Mouse (Mus musculus) liver, embryonic 14.5 days (tissue): Measurements from ENCODE around the gene Nt5dc2. TPM values are rescaled to one million over a fixed set of nuclear protein-coding genes. Genes with fewer than 3 reads are reported as not detected.

Source experiments
- ATAC-seq: fragments of 200-750 bp; cut with Nextera tagmentation; 2 replicates; pipeline ENCODE4 v1.8.0; 2017; ENCODE audit warnings: moderate number of reproducible peaks, mild to moderate bottlenecking, moderate library complexity; ENCODE audit not compliant: insufficient read depth
- DNase-seq, 3 experiments: peaks; one replicate each; pipeline ENCODE4 v3.0.0-alpha.2; 2012 to 2013; ENCODE audit warnings: low read depth in 3 of 3, low spot score in 3 of 3
- H3K27ac ChIP-seq: fragments of 300-500 bp; sonication (generic); 2 replicates; pipeline ENCODE4 v1.5.1; 2014; ENCODE audit warnings: moderate library complexity, mild to moderate bottlenecking, control low read depth, inconsistent platforms
- H3K27me3 ChIP-seq: fragments of 300-500 bp; sonication (generic); 2 replicates; pipeline ENCODE4 v1.6.1; 2014; ENCODE audit warnings: mild to moderate bottlenecking, low read length, moderate library complexity; ENCODE audit not compliant: control insufficient read depth, insufficient read depth
- H3K36me3 ChIP-seq: fragments of 300-500 bp; sonication (generic); replicated peaks from 2 replicates; pipeline ENCODE4 v1.6.1; 2014; ENCODE audit warnings: low read depth; ENCODE audit not compliant: control insufficient read depth, insufficient read depth
- H3K4me1 ChIP-seq, 2 experiments: fragments of 200-500 bp in 1 of 2; fragments of 300-500 bp in 1 of 2; sonication (generic) in 1 of 2; replicated peaks; 2 replicates each; pipeline ENCODE4 v1.6.1; 2012 to 2014; ENCODE audit warnings: antibody characterized with exemption in 1 of 2, inconsistent platforms in 1 of 2, low read length in 1 of 2; ENCODE audit not compliant: control insufficient read depth in 2 of 2, insufficient read depth in 2 of 2
- H3K4me2 ChIP-seq: fragments of 300-500 bp; sonication (generic); 2 replicates; pipeline ENCODE4 v1.6.1; 2014; ENCODE audit warnings: low read depth, mild to moderate bottlenecking, control low read depth, moderate library complexity
- H3K4me3 ChIP-seq, 2 experiments: fragments of 200-500 bp in 1 of 2; fragments of 300-500 bp in 1 of 2; sonication (generic) in 1 of 2; 2 replicates each; pipeline ENCODE4 v1.5.1; 2012 to 2014; ENCODE audit warnings: low read depth in 2 of 2, low read length in 2 of 2, mild to moderate bottlenecking in 2 of 2, control low read depth in 1 of 2, inconsistent platforms in 1 of 2, moderate library complexity in 1 of 2; ENCODE audit not compliant: insufficient read depth in 1 of 2
- H3K9ac ChIP-seq: fragments of 300-500 bp; sonication (generic); replicated peaks from 2 replicates; pipeline ENCODE4 v1.6.1; 2014; ENCODE audit warnings: mild to moderate bottlenecking, control low read depth, moderate library complexity
- H3K9me3 ChIP-seq: fragments of 300-500 bp; sonication (generic); 2 replicates; pipeline ENCODE4 v1.6.1; 2016; ENCODE audit warnings: low read length, mixed read lengths; ENCODE audit not compliant: control insufficient read depth
- CTCF ChIP-seq: IDR thresholded peaks from 2 replicates; pipeline ENCODE4 v1.5.1; 2016; ENCODE audit warnings: antibody characterized with exemption, low read depth, control low read depth
- EP300 ChIP-seq: IDR thresholded peaks from 2 replicates; pipeline ENCODE4 v1.6.1; 2016; ENCODE audit warnings: antibody characterized with exemption, low read depth
- WGBS: fragments of 180-500 bp; shearing (Covaris S2); extraction: QIAGEN DNeasy Blood & Tissue Kit; methylation state at CpG from one replicate; pipeline ENCODE4 v1.1.7; 2014; ENCODE audit not compliant: insufficient replicate concordance; 5-methylcytosine and 5-hydroxymethylcytosine counted together
- polyA plus RNA-seq, 2 experiments: library from polyadenylated mRNA; depleted of rRNA in 1 of 2; stranded (reverse) in 1 of 2; unstranded in 1 of 2; fragments of >200 nt; fragmentation: Nextera tagmentation in 1 of 2; extraction: Ambion mirVana in 1 of 2; gene quantifications; 2 replicates each; pipeline versions ENCODE4 v1.2.1 to v1.2.3; 2012 to 2014

Nt5dc2 gene
- polyA plus RNA-seq, 2 experiments = 146 to 161 TPM

DNA sequence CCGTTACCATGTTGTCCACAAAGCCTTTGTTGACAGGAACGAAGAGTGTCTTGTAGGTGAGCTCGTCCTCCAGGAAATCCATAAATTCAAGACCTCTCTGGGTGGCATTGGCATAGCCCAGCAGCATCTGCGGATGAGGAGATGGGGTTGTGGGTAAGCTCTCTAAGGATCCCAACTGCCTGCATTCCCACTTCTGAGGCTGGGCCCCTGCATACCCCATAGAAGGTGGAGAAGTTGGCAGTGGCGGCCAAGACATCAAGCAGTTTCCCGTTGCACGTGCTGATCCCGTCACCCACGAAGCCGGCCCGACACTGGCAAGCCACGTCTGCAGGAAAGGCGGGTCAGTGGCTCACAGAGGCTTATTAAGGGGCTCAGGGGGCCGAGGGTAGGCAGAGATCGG lies 9.3 kb downstream of the Nt5dc2 start:
- H3K9ac ChIP-seq = no peak overlapping the region
- ATAC-seq (no peak), DNase-seq (no peak)
- H3K27ac ChIP-seq = no peak overlapping the region
- no peaks in the 10 kb centered on the region for H3K27me3 ChIP-seq
- no peaks in the 10 kb centered on the region for H3K4me1 ChIP-seq
- no peak for TF ChIP-seq EP300
- TF ChIP-seq CTCF = no peak
- H3K4me3 ChIP-seq = no peak overlapping the region
- peaks cover 36% of the 10 kb centered on the region for H3K36me3 ChIP-seq
- H3K9me3 ChIP-seq = no peaks in the 10 kb centered on the region
- no peak overlapping the region for H3K4me2 ChIP-seq
- WGBS = 85% methylated on average over 15 of the region's 15 CpGs

DNA sequence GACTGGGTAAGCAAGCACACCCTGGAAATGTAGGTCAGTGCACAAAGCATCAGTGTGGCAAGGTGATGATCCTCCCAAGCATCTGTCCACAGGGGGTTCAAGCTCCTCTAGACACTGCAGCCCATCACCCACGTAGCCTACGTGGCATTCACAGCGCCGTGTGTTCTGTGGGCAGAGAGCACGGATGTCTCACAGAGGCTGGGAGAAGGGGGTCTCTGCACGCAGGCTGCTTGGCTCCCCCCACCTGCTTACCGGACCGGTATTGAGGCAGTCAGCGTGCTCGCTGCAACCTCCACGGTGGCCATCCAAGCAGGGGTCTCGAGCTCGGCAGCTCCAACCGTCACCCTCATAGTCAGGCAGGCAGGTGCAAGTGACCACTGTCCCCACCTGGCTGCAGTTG lies 10.2 kb downstream of the Nt5dc2 start:
- DNase-seq = no peak
- peaks cover 28% of the 10 kb centered on the region for H3K36me3 ChIP-seq

DNA sequence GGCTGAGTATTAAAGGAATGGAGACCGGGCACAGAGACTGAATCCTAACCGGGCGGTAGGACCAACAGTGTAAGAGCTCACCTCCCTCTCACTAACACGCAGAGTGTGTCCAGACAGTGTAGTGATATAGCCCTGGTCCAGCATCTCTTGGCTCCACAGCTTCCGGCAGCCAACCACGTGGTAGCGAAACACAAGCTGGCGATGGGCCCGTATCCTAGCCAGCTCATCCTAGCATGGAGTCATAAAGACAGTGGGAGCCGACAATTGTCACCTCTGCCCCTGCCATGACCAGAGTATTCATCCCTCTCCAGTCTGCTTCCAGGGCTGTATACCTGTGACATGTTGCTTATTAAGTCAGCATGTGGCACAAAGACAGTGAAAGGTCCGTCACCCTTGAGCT lies 14.8 kb downstream of the Nt5dc2 start:
- no peak overlapping the region for H3K9ac ChIP-seq
- no peak for ATAC-seq
- 83% methylated on average over 11 of the region's 11 CpGs for WGBS

More for the DNA sequence above, 10.2 kb downstream of the Nt5dc2 start:
- Histone ChIP-seq H3K9ac (no peak overlapping the region), H3K9me3 (no peaks in the 10 kb centered on the region), H3K27ac (no peak overlapping the region), H3K4me1 (no peaks in the 10 kb centered on the region), H3K4me2 (no peak overlapping the region), H3K4me3 (no peak overlapping the region), H3K27me3 (no peaks in the 10 kb centered on the region)
- TF ChIP-seq EP300 (no peak), CTCF (no peak)
- 90% methylated on average over 14 of the region's 14 CpGs for whole genome bisulfite sequencing
- ATAC-seq = no peak

DNA sequence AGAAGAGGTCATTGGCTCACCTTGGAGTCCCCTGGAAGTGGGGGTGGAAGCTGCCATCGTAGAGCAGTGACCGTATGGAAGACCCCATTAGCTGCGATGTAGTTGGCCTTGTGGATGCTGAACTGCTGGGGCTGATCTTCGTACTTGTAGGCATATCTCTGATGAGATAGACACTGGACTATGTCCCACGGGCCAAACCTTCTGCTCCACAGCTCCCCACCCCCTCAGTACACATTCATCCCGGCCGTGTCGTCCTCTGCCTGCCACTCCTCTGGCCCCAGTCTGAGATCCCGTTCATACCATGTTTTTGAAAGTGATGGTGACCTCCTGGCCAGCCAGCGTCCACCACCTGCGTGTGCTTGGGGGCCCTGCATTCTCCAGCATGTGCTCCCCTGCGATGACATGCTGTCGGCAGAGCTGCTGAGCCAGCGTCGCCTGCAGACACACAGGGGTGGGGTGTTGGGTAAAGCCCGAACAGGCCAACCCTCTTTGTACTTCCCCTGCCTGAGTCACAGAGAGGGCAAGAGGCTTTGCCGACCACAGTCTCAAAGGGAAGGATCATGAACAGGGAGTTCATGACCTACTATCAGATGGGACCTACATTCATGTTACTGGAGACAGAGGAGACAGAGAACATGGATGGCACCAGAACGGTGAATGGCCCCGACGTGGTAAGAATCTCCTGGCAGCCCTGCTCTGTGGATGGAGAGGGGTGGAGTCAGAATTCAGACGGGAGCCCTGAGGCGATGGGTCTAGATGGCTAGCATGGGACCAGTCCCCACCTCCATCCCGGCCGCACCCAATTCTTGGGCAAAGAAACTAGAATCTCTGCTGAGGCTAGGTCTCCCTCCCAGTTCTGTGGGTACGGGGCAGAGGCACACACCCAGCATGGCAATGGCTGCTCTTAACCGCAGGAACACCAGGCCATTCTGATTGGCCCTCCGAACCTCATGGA lies 29.6 kb downstream of the Nt5dc2 start:
- Histone ChIP-seq H3K27ac (no peak overlapping the region), H3K4me3 (no peak overlapping the region), H3K4me1 (peaks cover 6 to 8% of the 10 kb centered on the region in 2 experiments), H3K9ac (no peak overlapping the region), H3K36me3 (no peaks in the 10 kb centered on the region), H3K27me3 (no peaks in the 10 kb centered on the region), H3K4me2 (peak overlapping the region; percentile 29), H3K9me3 (no peaks in the 10 kb centered on the region)
- 57% methylated on average over 27 of the region's 27 CpGs for WGBS
- DNase-seq = no peak
- ATAC-seq = peak; percentile 57
- TF ChIP-seq EP300 = no peak
- no peak for TF ChIP-seq CTCF

More for the DNA sequence above, 14.8 kb downstream of the Nt5dc2 start:
- no peak overlapping the region for H3K4me2 ChIP-seq
- DNase-seq = no peak
- no peaks in the 10 kb centered on the region for H3K27me3 ChIP-seq
- no peaks in the 10 kb centered on the region for H3K9me3 ChIP-seq
- no peak for TF ChIP-seq EP300
- no peak for TF ChIP-seq CTCF
- H3K4me1 ChIP-seq = no peaks in the 10 kb centered on the region
- peaks cover under 1% of the 10 kb centered on the region; the same call in 1 of the 2 replicates for H3K36me3 ChIP-seq
- H3K4me3 ChIP-seq = no peak overlapping the region
- no peak overlapping the region for H3K27ac ChIP-seq

DNA sequence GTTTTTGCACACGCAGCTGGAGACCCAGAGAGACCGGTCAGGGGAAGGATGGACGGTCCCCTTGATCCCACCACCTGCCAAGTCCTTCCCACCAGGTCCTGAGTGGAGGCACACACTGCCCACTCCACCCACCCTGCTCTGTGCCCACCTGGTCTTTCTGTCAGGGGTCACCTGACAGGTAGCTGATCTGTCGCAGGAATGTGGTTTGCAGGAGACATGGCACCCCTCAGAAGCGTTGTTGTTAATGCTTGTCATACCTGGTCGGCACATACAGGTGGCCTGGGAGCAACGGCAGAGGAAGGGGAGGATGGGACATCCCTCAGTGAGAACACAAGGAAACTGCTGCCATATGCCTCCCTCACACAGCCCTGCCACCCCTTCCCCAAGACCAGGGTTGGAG lies 30.3 kb downstream of the Nt5dc2 start:
- peaks cover 6 to 8% of the 10 kb centered on the region in 2 experiments for H3K4me1 ChIP-seq
- ATAC-seq = no peak
- 73% methylated on average over 7 of the region's 7 CpGs for WGBS
- DNase-seq = no peak
- H3K4me2 ChIP-seq = peak overlapping the region; percentile 4; the same call in 1 of the 2 replicates
- no peaks in the 10 kb centered on the region for H3K36me3 ChIP-seq
- TF ChIP-seq EP300 = no peak
- no peak for TF ChIP-seq CTCF
- no peak overlapping the region for H3K4me3 ChIP-seq
- no peaks in the 10 kb centered on the region for H3K27me3 ChIP-seq
- H3K9ac ChIP-seq = no peak overlapping the region
- H3K9me3 ChIP-seq = no peaks in the 10 kb centered on the region
- H3K27ac ChIP-seq = no peak overlapping the region
